Mouse (Mus musculus) adrenal gland, postnatal 10 days (tissue): ENCODE data around the gene Rab11fip3. TPM values are rescaled to one million over a fixed set of nuclear protein-coding genes. Genes with fewer than 3 reads are reported as not detected.
A peak's percentile ranks its signal among the peaks of the same experiment; 100 is the strongest.

Experiments
- DNase-seq: peaks from one replicate; pipeline ENCODE4 v3.0.0; 2021; ENCODE audit warnings: mixed read lengths
- total RNA-seq, 2 experiments: library from RNA; stranded (reverse); gene quantifications; 2 replicates each; pipeline ENCODE4 v1.2.3; 2021

The Rab11fip3 gene
- total RNA-seq, 2 experiments from 2014 or later = 15.3 to 23.8 TPM

- no peak for DNase-seq
Measured at GRCm38 (mm10) chr17:26087059-26087564, 17.8 kb upstream of the Rab11fip3 start.

GRCm38 (mm10) chr17:26080867-26081266 lies 11.5 kb upstream of the Rab11fip3 start:
- no peak for DNase-seq

- no peak for DNase-seq
Measured at GRCm38 (mm10) chr17:26078851-26079250, 9.5 kb upstream of the Rab11fip3 start.

- no peak for DNase-seq
Measured at GRCm38 (mm10) chr17:26075246-26075645, 5.9 kb upstream of the Rab11fip3 start.

GRCm38 (mm10) chr17:26070136-26070535 lies 781 bp upstream of the Rab11fip3 start:
- no peak for DNase-seq

GRCm38 (mm10) chr17:26068024-26068830 lies 1.1 kb downstream of the Rab11fip3 start:
- DNase-seq = peak; percentile 20

GRCm38 (mm10) chr17:26066488-26067020 lies 2.8 kb downstream of the Rab11fip3 start:
- DNase-seq = no peak

GRCm38 (mm10) chr17:26064916-26065315 lies 4.4 kb downstream of the Rab11fip3 start:
- DNase-seq = no peak

- no peak for DNase-seq
Measured at GRCm38 (mm10) chr17:26057787-26058567, 11.4 kb downstream of the Rab11fip3 start.

GRCm38 (mm10) chr17:26057278-26057677 lies 12.1 kb downstream of the Rab11fip3 start:
- DNase-seq = no peak

GRCm38 (mm10) chr17:26055164-26055563 lies 14.2 kb downstream of the Rab11fip3 start:
- DNase-seq = no peak

GRCm38 (mm10) chr17:26054133-26054845 lies 15.1 kb downstream of the Rab11fip3 start:
- DNase-seq = no peak

GRCm38 (mm10) chr17:26052706-26053105 lies 16.6 kb downstream of the Rab11fip3 start:
- no peak for DNase-seq

GRCm38 (mm10) chr17:26052074-26052473 lies 17.3 kb downstream of the Rab11fip3 start:
- DNase-seq = no peak

GRCm38 (mm10) chr17:26048118-26048517 lies 21.2 kb downstream of the Rab11fip3 start:
- DNase-seq = no peak

- no peak for DNase-seq
Measured at GRCm38 (mm10) chr17:26046253-26046997, 22.9 kb downstream of the Rab11fip3 start.

GRCm38 (mm10) chr17:26045285-26045684 lies 24.1 kb downstream of the Rab11fip3 start:
- DNase-seq = no peak

- peak; percentile 84 for DNase-seq
Measured at GRCm38 (mm10) chr17:26043249-26043636, 26.1 kb downstream of the Rab11fip3 start.

- no peak for DNase-seq
Measured at GRCm38 (mm10) chr17:26042599-26043248, 26.6 kb downstream of the Rab11fip3 start.

- peak; percentile 65 for DNase-seq
Measured at GRCm38 (mm10) chr17:26041111-26041802, 28.1 kb downstream of the Rab11fip3 start.
